Comparison of ENCODE assay signal across 20 mouse cellular contexts in genomic region chr12:99489001-99489592, GRCm38 (mm10).
DNase-seq lines count a peak whose midpoint lies in the region; ATAC-seq and TF ChIP-seq lines count a peak whose summit lies in the region.
"Had no signal": no experiment of that assay in that cellular context is flagged by ENCODE, and none has a peak within 500 bp of the region (broad histone marks: within the 10 kb centered on the region; RNA-seq: fewer than 3 reads in every experiment).

No protein-coding gene starts in this region.

- no peak for DNase-seq in limb, embryonic 10.5 days (ENCODE audit: low spot score)
- no peak for DNase-seq in lung, postnatal 0 days (ENCODE audit: low spot score)
- DNase-seq in ovary, postnatal 36 days (ENCODE audit: low spot score): no peak
- DNase-seq: adrenal gland, postnatal 14 days; cerebellum, adult 2 months; forebrain, postnatal 0 days; gastrocnemius, postnatal 14 days; heart, postnatal 10 days; heart, postnatal 4 days had no signal

- TF ChIP-seq CTCF in lung, postnatal 0 days (IDR thresholded peaks at IDR 0.05): no peak

- no peak for TF ChIP-seq EP300 in lung, postnatal 0 days (IDR thresholded peaks at IDR 0.05)

- peak overlapping the region; percentile 53; the same call in 1 of the 2 replicates for H3K27ac ChIP-seq in limb, embryonic 12.5 days
- no peak overlapping the region for H3K27ac ChIP-seq in limb, embryonic 10.5 days
- H3K27ac ChIP-seq in heart, embryonic 12.5 days (ENCODE audit: poor library complexity, severe bottlenecking): no peak overlapping the region
- no peak overlapping the region for H3K27ac ChIP-seq in lung, postnatal 0 days (ENCODE audit: low read length)
- H3K27ac ChIP-seq: forebrain, embryonic 12.5 days; hindbrain, embryonic 12.5 days had no signal

- H3K4me3 ChIP-seq in limb, embryonic 12.5 days (replicated peaks): no peak overlapping the region
- no peak overlapping the region for H3K4me3 ChIP-seq in limb, embryonic 10.5 days
- H3K4me3 ChIP-seq in heart, embryonic 12.5 days: no peak overlapping the region
- no peak overlapping the region for H3K4me3 ChIP-seq in lung, postnatal 0 days (ENCODE audit: low read depth, low read length)
- H3K4me3 ChIP-seq: forebrain, embryonic 12.5 days; hindbrain, embryonic 12.5 days had no signal

- H3K9ac ChIP-seq in limb, embryonic 12.5 days (replicated peaks): no peak overlapping the region
- no peak overlapping the region for H3K9ac ChIP-seq in heart, embryonic 12.5 days
- no peak overlapping the region for H3K9ac ChIP-seq in lung, postnatal 0 days (replicated peaks; ENCODE audit: low read depth)
- H3K9ac ChIP-seq: forebrain, embryonic 12.5 days; forebrain, postnatal 0 days; hindbrain, embryonic 12.5 days had no signal

- no peaks in the 10 kb centered on the region for H3K27me3 ChIP-seq in limb, embryonic 12.5 days
- no peaks in the 10 kb centered on the region for H3K27me3 ChIP-seq in limb, embryonic 10.5 days (ENCODE audit: low read depth, poor library complexity, severe bottlenecking)
- H3K27me3 ChIP-seq in heart, embryonic 12.5 days (replicated peaks): no peaks in the 10 kb centered on the region
- H3K27me3 ChIP-seq in lung, postnatal 0 days (replicated peaks; ENCODE audit: insufficient read depth, low read length): no peaks in the 10 kb centered on the region
- H3K27me3 ChIP-seq: CH12.LX; forebrain, embryonic 12.5 days; hindbrain, embryonic 12.5 days; Patski had no signal

- ATAC-seq in limb, embryonic 12.5 days (ENCODE audit: insufficient number of reproducible peaks, insufficient read depth, low FRiP score, low TSS enrichment, low read depth): no peak
- ATAC-seq in granulocyte monocyte progenitor cell, adult 5-6 weeks (replicated peaks; ENCODE audit: poor library complexity, severe bottlenecking): peak; percentile 96
- peak; percentile 88 for ATAC-seq in megakaryocyte, adult 5-6 weeks (ENCODE audit: poor library complexity, severe bottlenecking)
- no peak for ATAC-seq in heart, embryonic 12.5 days (ENCODE audit: insufficient number of reproducible peaks, low FRiP score)
- no peak for ATAC-seq in lung, postnatal 0 days
- ATAC-seq: activated CD4-positive, CD25-positive, alpha-beta regulatory T cell, adult 4 months; forebrain, postnatal 0 days; hindbrain, embryonic 16.5 days; inflammation-experienced regulatory T-cells, adult 6 months; Patski had no signal

- H3K4me2 ChIP-seq in limb, embryonic 12.5 days: no peak overlapping the region
- no peak overlapping the region for H3K4me2 ChIP-seq in heart, embryonic 12.5 days
- H3K4me2 ChIP-seq in lung, postnatal 0 days (replicated peaks; ENCODE audit: low read depth, low read length): no peak overlapping the region
- H3K4me2 ChIP-seq: forebrain, embryonic 12.5 days; hindbrain, embryonic 12.5 days had no signal

- peaks cover 6% of the 10 kb centered on the region; the same call in 1 of the 2 replicates for H3K36me3 ChIP-seq in limb, embryonic 12.5 days
- H3K36me3 ChIP-seq in limb, embryonic 10.5 days: peaks cover 2% of the 10 kb centered on the region; the same call in 1 of the 2 replicates
- no peaks in the 10 kb centered on the region; the same call in 1 of the 2 replicates for H3K36me3 ChIP-seq in heart, embryonic 12.5 days
- H3K36me3 ChIP-seq in lung, postnatal 0 days (ENCODE audit: insufficient read depth, low read length): no peaks in the 10 kb centered on the region
- H3K36me3 ChIP-seq: hindbrain, embryonic 12.5 days had no signal

- H3K4me1 ChIP-seq in limb, embryonic 12.5 days (replicated peaks): peaks cover 40% of the 10 kb centered on the region
- H3K4me1 ChIP-seq in limb, embryonic 10.5 days: peaks cover 18% of the 10 kb centered on the region
- H3K4me1 ChIP-seq in heart, embryonic 12.5 days (replicated peaks): 0 out of 2 replicates have a peak, but pooled peaks cover 3% of the 10 kb centered on the region
- H3K4me1 ChIP-seq in lung, postnatal 0 days (ENCODE audit: insufficient read depth, low read depth, low read length): no peaks in the 10 kb centered on the region
- H3K4me1 ChIP-seq: hindbrain, embryonic 12.5 days had no signal

- 0 out of 2 replicates have a peak, but pooled peaks cover 3% of the 10 kb centered on the region for H3K9me3 ChIP-seq in limb, embryonic 12.5 days
- H3K9me3 ChIP-seq in limb, embryonic 10.5 days (replicated peaks): no peaks in the 10 kb centered on the region
- H3K9me3 ChIP-seq in heart, embryonic 12.5 days (replicated peaks): peaks cover 3% of the 10 kb centered on the region; the same call in 1 of the 2 replicates
- H3K9me3 ChIP-seq in lung, postnatal 0 days (ENCODE audit: low read length): no peaks in the 10 kb centered on the region
- H3K9me3 ChIP-seq: forebrain, embryonic 12.5 days had no signal

- 69% methylated on average over 4 of the region's 4 CpGs for WGBS in limb, embryonic 12.5 days
- 89% methylated on average over 4 of the region's 4 CpGs for WGBS in limb, embryonic 10.5 days
- 77% methylated on average over 4 of the region's 4 CpGs for WGBS in heart, embryonic 12.5 days
- WGBS in lung, postnatal 0 days: 72% methylated on average over 4 of the region's 4 CpGs

Comparison
In these comparisons a context has a peak if more than half of its experiments do, and no peak if none do; other contexts are left out.
1. ATAC-seq: peak in granulocyte monocyte progenitor cell, adult 5-6 weeks (single experiment) and megakaryocyte, adult 5-6 weeks (single experiment); none in limb, embryonic 12.5 days (single experiment), heart, embryonic 12.5 days (single experiment) and lung, postnatal 0 days (single experiment).